Mouse (Mus musculus): ENCODE results near the gene Hoxa3.

Hoxa3 gene

GRCm38 (mm10) chr6:52232984-52233545 is 19.9 kb upstream of the Hoxa3 start:
- no peak for DNase-seq (ENCODE audit: low read depth, low spot score)

- DNase-seq (ENCODE audit: low read depth, low spot score), result no peak
Observed at GRCm38 (mm10) chr6:52232568-52232965, 19.4 kb upstream of the Hoxa3 start.

DNA sequence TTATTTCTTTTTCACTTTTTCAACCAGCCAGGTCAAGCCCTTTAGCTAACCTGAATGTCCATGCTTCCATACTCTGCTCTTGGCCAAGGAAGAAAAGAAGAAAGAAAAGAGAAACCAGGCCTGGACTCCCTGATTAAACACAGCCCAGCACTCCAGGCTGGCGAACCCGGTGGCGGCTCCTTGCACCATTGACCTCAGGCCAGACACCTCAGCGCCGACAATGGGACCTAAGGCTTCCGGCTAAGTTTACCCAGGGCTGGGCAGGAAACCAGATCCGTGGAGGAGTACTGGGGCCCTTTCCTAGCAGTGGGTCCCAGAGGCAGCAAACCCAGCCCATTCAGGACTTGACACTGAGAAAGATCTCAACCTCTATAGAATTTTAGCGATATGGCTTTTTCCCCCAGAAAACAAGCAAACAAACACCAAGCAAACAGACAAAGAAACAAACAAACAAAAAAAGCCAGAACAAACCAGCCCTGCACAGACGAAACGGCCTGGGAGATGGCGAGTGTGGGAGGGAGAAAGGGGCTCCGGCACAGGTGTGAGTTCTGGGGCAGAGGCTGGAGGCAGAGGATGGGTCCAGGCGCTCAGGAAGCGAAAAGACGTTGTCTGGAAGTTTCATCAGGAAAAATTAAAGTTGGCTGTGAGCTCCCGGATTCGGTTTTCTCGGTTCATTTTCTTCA is 18.9 kb upstream of the Hoxa3 start:
- no peak for DNase-seq (ENCODE audit: low read depth, low spot score)

DNA sequence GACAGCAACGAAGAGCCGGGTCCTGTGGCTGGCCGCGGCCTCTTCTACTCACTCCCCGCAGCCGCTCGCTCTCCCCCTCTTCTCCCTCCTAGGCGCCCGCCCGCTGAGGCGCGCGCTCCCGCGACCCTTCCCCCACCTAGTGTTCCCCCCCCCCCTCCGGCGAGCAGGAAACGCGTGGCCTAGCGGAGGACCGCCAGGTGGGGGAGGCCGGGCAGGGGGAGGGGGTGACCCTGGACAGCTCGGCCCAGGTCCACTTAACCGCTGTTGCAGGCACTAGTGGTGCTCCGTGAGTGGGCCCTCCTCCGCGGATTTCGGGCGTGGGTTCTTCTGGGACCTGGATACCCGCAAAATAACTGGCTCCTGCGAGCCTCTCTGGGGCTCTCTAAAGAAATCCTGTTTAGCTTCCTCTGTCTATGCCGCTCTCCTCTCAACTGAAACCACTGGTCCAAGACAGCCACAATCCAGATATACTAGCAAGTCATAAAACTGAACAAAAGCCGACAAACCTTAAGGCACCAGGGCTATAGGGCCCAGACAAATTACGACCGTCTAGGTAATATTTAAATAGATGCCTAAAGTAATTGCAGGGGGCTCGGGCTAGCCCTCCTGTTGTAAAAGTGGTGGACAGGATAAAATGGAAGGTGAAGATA is 17.5 kb upstream of the Hoxa3 start, which contains the start of gene Hoxa9:
Hoxa9 (minus strand) TSS at position 574 of the 650 bp plus-strand sequence.
- DNase-seq (ENCODE audit: low read depth, low spot score), result no peak

DNA sequence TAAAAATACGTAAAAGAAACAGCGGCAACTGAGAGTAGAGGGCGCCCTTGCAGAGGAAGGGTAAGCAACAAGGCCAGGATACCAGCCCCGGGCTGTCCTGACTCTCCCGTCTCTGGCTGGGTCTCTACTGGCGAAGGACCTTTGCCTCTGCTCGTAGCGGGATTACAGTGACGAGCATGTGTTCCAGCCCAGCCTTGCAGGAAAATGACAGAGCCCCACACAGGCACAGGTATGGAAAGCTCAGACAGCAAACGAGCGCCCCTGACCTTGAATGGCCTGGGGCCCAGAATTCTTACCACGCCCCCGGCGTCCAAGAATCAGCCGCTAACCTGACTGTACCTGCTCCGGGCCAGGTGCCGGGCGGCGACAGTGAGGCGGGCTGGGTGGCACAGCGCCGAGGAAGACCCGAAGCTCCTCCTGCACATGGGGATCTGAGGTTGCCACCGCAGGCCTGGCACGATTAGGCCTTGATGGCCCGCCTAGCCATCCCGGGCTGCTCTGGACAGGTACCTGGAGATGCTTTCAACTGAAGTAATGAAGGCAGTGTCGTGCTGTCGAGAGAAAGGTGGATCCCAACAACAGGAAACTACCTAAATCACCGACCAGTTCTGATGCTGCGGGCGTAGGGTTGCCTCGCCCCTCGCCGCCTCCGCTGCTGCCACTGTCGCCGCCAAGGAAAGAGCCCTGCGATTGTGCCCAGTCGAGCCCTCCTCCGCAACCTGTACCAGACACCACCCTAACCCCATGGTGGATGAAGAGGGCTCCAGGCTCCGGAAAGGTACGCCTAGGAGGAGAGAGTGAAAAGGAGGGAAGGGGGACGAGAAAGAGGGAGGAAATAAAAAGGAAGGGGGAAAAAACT is 16.7 kb upstream of the Hoxa3 start:
- DNase-seq (ENCODE audit: low read depth, low spot score), result peak; percentile 26

DNA sequence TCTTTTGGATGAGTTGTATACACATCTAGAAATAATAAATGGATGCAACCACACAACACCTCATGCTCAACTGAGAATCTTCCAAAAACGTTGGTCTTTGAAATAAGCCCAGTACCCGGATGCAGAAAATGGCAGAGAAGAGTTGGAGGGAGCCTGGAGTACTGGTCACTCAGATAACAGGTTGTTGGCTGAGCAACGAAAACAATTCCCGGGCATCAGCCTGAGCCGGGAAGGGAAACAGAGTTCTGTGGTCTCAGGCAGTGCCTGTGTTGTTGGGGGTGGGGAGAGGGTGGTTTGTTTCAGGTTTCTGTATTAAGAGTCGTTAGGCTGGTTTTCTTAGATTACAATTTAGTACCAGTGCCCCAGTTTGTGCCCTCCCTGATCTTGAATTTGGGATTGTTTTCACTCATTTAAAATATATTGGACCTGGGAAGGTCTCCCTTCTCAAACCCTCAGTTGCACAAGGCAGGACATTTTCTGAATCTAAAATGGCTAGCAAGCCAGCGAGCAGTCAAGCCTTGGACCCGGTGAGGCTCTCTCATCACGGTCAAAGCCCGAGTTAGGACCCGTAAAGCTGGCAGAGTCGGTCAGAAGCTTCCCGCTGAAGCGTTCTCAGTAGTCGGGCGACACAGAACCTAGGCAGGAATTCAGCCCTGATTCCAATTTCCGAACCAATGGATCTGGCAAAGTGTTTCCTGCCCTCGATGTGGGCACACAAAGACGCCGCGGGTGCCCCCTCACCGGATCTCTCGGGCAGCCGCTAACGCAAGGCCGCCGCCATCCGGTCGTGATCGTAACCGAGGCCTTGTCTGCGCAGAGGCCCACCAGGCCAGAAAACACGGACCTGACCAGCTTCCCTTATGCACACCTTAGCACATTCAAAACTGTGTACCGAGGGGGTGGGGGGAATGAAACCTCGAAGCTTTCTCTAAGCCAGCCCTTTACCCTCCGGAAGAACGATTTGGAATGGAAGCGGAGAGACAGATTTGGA is 15.6 kb upstream of the Hoxa3 start:
- no peak for DNase-seq (ENCODE audit: low read depth, low spot score)

- no peak for DNase-seq (ENCODE audit: low read depth, low spot score)
Observed at GRCm38 (mm10) chr6:52227470-52228222, 14.5 kb upstream of the Hoxa3 start.

GRCm38 (mm10) chr6:52226569-52227257 is 13.6 kb upstream of the Hoxa3 start:
- no peak for DNase-seq (ENCODE audit: low read depth, low spot score)

DNA sequence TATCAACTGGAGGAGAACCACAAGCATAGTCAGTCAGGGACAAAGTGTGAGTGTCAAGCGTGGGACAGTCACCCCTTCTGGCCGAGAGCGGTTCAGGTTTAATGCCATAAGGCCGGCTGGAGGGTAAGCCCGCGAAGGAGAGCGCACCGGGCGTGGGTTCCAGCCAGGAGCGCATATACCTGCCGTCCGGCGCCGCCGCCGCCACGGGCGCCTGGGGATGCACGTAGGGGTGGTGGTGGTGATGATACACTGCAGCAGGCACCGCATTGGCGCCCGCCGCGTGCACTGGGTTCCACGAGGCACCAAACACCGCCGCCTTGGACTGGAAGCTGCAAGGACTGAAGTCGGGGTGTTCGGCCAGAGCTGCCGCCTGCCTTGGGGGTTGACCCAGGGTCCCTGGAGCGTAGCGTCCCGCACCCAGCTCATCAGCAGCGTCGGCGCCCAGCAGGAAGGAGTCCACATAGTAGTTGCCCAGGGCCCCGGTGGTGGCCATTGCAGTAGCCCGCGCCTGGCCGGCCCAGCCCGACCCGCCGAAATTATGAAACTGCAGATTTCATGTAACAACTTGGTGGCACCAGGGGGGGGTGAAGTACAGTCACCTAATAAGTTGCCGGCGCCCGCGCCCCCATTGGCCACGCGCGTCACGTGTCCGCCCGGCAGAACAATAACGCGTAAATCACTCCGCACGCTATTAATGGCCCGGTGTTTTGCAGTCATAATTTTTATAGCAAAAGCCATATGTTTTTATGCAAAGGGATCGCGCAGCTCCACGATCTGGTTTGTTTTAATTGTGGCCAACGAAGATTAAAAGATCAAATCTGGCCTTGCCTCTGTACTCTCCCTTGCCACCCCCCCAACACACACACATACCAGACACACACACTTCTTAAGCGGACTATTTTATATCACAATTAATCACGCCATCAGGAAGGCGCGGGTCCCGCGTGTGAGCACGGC is 12.8 kb upstream of the Hoxa3 start:
- DNase-seq (ENCODE audit: low read depth, low spot score), result no peak

- no peak for DNase-seq (ENCODE audit: low read depth, low spot score)
Observed at GRCm38 (mm10) chr6:52224895-52225611, 11.9 kb upstream of the Hoxa3 start.

GRCm38 (mm10) chr6:52223939-52224760 is 11.0 kb upstream of the Hoxa3 start:
- no peak for DNase-seq (ENCODE audit: low read depth, low spot score)

GRCm38 (mm10) chr6:52222729-52223128 is 9.6 kb upstream of the Hoxa3 start:
- no peak for DNase-seq (ENCODE audit: low read depth, low spot score)

- no peak for DNase-seq (ENCODE audit: low read depth, low spot score)
Observed at GRCm38 (mm10) chr6:52221993-52222685, 9.0 kb upstream of the Hoxa3 start.

DNA sequence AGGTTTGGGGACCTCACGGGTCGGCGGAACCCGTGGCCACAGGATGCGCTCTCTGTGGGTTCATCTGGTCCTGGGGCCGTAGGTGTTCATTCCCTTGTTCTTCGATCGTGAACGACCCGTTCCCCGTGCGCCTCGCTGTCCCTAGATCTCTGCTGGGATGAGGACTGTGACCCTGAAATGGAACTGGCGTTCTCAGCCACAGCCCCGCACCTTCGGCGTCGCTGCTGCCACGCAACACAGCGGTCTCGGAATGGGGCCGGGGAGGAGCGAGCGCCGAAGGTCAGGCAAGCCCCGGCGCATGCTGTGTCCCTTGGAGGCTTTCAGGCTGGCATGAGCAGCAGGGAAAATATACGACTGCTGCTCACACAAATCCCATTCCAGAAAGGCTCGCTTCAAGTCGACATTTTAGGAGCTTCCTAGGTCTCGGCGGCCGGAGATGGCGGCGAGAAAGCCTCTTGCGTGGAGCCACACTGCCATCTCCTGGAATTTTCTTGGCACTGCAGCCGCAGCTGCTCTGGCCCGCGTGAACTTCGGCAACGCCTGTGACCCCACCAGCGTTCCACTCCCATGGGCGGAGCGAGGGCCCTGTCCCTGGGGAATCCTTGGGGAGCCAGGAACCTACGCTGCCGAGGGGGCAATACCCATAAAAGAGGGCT is 8.3 kb upstream of the Hoxa3 start, which contains the start of gene Hoxa7:
Hoxa7 (minus strand) TSS at position 518 of the 656 bp plus-strand sequence.
- peak; percentile 84 for DNase-seq (ENCODE audit: low read depth, low spot score)

GRCm38 (mm10) chr6:52220865-52221310 is 7.8 kb upstream of the Hoxa3 start:
- no peak for DNase-seq (ENCODE audit: low read depth, low spot score)

Data from CD4-positive helper T cell, adult 2 months (primary cell).